Mouse (Mus musculus) gastrocnemius, adult 2 months (tissue): ENCODE results near the gene Olfr1489. TPM values are rescaled to one million over a fixed set of nuclear protein-coding genes. Genes with fewer than 3 reads are reported as not detected.
"Not testable (repeated sequence)": the region's sequence is repeated elsewhere in the genome, so short reads cannot be mapped to it uniquely, and the experiment has no call there.

ENCODE experiments used
- DNase-seq: peaks from one replicate; pipeline ENCODE4 v3.0.0; 2022
- H3K27ac ChIP-seq: fragments of 200-600 bp; 2 replicates; pipeline ENCODE4 v1.8.1; 2022; ENCODE audit warnings: mild to moderate bottlenecking
- H3K4me3 ChIP-seq: fragments of 200-600 bp; 2 replicates; pipeline ENCODE4 v1.8.1; 2022; ENCODE audit warnings: mild to moderate bottlenecking, moderate library complexity
- CTCF ChIP-seq: fragments of 200-600 bp; IDR thresholded peaks from 2 replicates; pipeline ENCODE4 v1.8.1; 2022; ENCODE audit warnings: antibody characterized with exemption, mild to moderate bottlenecking, moderate library complexity
- intact Hi-C: fragments of 180-260 bp; cut with DNase I; formaldehyde crosslinking; loops from one replicate; pipeline ENCODE4 v1.15.1; 2025
- long read RNA-seq, 2 experiments: library from polyadenylated mRNA; stranded (forward); transcript quantifications; one replicate each; pipeline ENCODE4 v2.0.0; 2021
- microRNA-seq: library from miRNA; unstranded; fragments of <30 nt; microRNA quantifications from one replicate; pipeline ENCODE4 v1.2.0, GENCODE M21; 2021
- total RNA-seq, 2 experiments: library from RNA; stranded (reverse); gene quantifications; 2 replicates each; pipeline ENCODE4 v1.2.3; 2021

Olfr1489 gene
- total RNA-seq, result not detected
- long read RNA-seq, experiment 1, result 0 reads
- long read RNA-seq, experiment 2, result 0 reads

- DNase-seq, result no peak
- Histone ChIP-seq H3K27ac (no peak within 1 kb of the TSS), H3K4me3 (no peak within 1 kb of the TSS)
- intact Hi-C loops, result no loop called here
- no peak for TF ChIP-seq CTCF
These were observed at the start of gene Olfr1489 for GRCm38 (mm10) chr19:13631321-13631720. TSS of gene Olfr1489 (plus strand) at chr19:13631621.

DNA sequence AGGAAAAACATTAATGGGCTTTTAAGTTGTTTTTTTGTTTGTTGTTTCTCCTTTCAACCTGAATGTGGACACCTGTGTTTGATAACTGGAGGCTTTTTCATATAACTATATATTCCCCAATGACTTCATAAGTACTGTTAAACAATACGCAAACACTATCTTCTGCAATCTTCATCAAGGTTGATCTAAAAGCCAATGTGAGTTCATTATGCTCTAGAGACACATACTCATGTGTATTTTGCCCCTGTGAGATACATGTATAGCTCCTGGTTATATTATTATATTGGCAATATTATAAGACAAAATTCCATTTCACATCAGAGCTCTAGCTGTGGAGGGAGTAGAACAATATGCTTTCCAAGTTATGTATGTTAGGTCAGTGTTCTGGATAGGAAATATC, 48.2 kb upstream of the Olfr1489 start, which contains the start of gene Olfr1484:
TSS of gene Olfr1484 (plus strand) at position 301 of the 400 bp plus-strand sequence.
- Histone ChIP-seq H3K4me3 (no peak within 1 kb of the TSS), H3K27ac (no peak within 1 kb of the TSS)
- intact Hi-C loops, result no loop called here
- DNase-seq, result no peak
- TF ChIP-seq CTCF, result no peak

- DNase-seq, H3K27ac ChIP-seq, H3K4me3 ChIP-seq, intact Hi-C loops: not testable (repeated sequence)
These were observed 14.3 kb upstream of the Olfr1489 start, which contains the start of gene Olfr1487 for GRCm38 (mm10) chr19:13617075-13617474. TSS of gene Olfr1487 (plus strand) at chr19:13617375.

DNA sequence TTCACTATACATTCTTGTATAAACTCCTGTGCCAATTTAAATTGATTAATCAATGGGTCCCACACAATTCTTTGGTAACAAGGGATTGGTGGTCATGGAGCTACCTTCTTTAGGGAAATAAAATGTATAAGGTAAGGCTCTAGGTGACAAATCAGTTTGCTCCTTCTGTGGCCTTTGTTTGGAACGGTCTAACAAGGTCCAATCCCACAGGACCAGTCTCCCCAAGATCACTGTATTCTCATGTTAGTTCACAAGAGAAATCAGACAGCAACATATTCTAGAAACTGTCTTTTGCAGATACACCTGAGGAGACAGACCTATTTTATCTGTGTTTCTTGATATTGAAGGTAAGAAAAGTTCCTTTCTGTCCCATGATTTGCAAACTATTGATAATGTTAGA, 19.4 kb downstream of the Olfr1489 start, which contains the start of gene Olfr1490:
TSS of gene Olfr1490 (plus strand) at position 301 of the 400 bp plus-strand sequence.
- Histone ChIP-seq H3K4me3 (no peak within 1 kb of the TSS), H3K27ac (no peak within 1 kb of the TSS)
- no peak for TF ChIP-seq CTCF
- intact Hi-C loops, result no loop called here
- no peak for DNase-seq

Small RNAs within 50 kb of the gene (microRNA-seq; reads per million reads assigned to microRNA genes)
- gene Gm22323 (not detected), gene Gm23931 (not detected)

Other genes with a start within 250 kb of the Olfr1489 start
- gene Olfr1469, start 223.8 kb upstream of the Olfr1489 start, total RNA-seq, result not detected
- not detected for gene Olfr1471, start 188.2 kb upstream of the Olfr1489 start, total RNA-seq
- not detected for gene Olfr1472, start 175.5 kb upstream of the Olfr1489 start, total RNA-seq
- gene Olfr1474, start 162.1 kb upstream of the Olfr1489 start, total RNA-seq, result not detected
- gene Olfr1475, start 151.4 kb upstream of the Olfr1489 start, total RNA-seq, result not detected
- gene Olfr1477, start 131.1 kb upstream of the Olfr1489 start, total RNA-seq, result not detected
- gene Olfr1480, start 103.7 kb upstream of the Olfr1489 start, total RNA-seq, result not detected
- gene Olfr1484, start 48.1 kb upstream of the Olfr1489 start, total RNA-seq, result not detected
- not detected for gene Olfr1487, start 14.2 kb upstream of the Olfr1489 start, total RNA-seq
- not detected for gene Olfr1490, start 19.5 kb downstream of the Olfr1489 start, total RNA-seq
- gene Olfr1491, start 65.6 kb downstream of the Olfr1489 start, total RNA-seq, result not detected
- gene Olfr1493-ps1, start 91.7 kb downstream of the Olfr1489 start, total RNA-seq, result not detected
- not detected for gene Olfr1494, start 108.1 kb downstream of the Olfr1489 start, total RNA-seq
- gene Olfr1495, start 133.0 kb downstream of the Olfr1489 start, total RNA-seq, result not detected
- gene Olfr1496, start 146.3 kb downstream of the Olfr1489 start, total RNA-seq, result not detected
- gene Olfr1497, start 166.6 kb downstream of the Olfr1489 start, total RNA-seq, result not detected
- not detected for gene Olfr1499, start 187.8 kb downstream of the Olfr1489 start, total RNA-seq
- not detected for gene Olfr1500, start 198.9 kb downstream of the Olfr1489 start, total RNA-seq
- gene Olfr1501, start 219.1 kb downstream of the Olfr1489 start, total RNA-seq, result not detected
- not detected for gene Olfr1502, start 230.2 kb downstream of the Olfr1489 start, total RNA-seq